Mouse (Mus musculus): ENCODE data around the gene H1f0.
"Not testable (repeated sequence)": the region's sequence is repeated elsewhere in the genome, so short reads cannot be mapped to it uniquely, and the experiment has no call there.

The H1f0 gene

GRCm38 (mm10) chr15:79031908-79032307 is 3.7 kb downstream of the H1f0 start:
- intact Hi-C loops (cut with DNase I), result not testable (repeated sequence)

- intact Hi-C loops (cut with DNase I), result loop anchor here (5.0 kb wide), 2 partner anchors 34 to 109 kb away; no protein-coding TSS in a partner anchor
These were observed 9.7 kb downstream of the H1f0 start for GRCm38 (mm10) chr15:79037913-79038328.

GRCm38 (mm10) chr15:79038331-79038730 is 10.1 kb downstream of the H1f0 start:
- intact Hi-C loops (cut with DNase I), result loop anchor here (5.0 kb wide), 2 partner anchors 34 to 109 kb away; no protein-coding TSS in a partner anchor

- intact Hi-C loops (cut with DNase I), result loop anchor here (5.0 kb wide), 2 partner anchors 33 to 108 kb away; no protein-coding TSS in a partner anchor
These were observed 10.6 kb downstream of the H1f0 start for GRCm38 (mm10) chr15:79038853-79039252.

DNA sequence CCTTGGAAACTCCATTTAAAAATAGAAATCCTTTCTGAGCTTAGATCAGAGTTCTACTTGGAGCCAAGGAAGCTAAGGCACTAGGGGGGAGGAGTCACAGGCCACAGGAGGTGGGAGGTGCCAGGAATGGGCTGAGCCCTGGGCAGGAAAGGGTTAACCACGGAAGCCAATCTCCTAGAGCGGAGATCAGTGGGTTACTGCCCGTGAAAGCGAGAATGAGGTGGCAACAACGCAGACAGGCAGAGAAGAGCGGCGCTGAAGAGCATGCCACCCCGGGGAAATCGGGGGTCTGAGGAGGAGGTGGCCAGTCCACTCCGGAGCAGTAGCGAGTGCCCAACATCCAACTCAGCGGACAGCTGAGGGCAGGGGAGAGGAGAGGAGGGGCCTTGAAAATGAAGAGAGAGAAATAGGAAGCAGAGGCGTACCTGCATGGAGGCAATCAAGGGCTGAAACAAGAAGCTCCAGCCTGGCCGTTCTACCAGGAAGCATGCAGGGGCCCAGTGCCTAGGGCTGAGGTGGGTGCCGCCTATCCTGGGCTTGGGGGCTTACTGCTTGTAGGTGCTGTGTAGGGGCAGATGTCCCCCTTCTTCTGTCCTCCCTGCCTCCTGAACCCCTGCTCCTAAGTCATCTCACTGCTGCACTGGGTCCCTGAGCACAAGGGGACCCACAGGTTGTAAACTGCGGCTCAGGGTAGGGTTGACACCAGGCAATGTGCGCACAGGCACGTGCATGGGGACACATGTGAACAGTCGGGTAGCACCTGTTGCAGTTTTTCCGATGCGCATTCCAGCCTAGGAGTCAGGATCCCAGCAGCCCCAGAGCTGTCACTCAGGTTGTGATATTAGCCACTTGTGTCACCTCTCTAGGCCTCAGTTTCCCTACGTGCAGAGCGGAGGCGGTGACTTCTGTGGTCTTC is 12.5 kb downstream of the H1f0 start:
- intact Hi-C loops (cut with DNase I), result no loop called here

- intact Hi-C loops (cut with DNase I), result no loop called here
These were observed 13.3 kb downstream of the H1f0 start, which contains the start of gene Galr3 for GRCm38 (mm10) chr15:79041585-79041984. Gene Galr3, plus strand, starts transcription at chr15:79041885.

- intact Hi-C loops (cut with DNase I), result no loop called here
These were observed 14.7 kb downstream of the H1f0 start for GRCm38 (mm10) chr15:79042721-79043491.

DNA sequence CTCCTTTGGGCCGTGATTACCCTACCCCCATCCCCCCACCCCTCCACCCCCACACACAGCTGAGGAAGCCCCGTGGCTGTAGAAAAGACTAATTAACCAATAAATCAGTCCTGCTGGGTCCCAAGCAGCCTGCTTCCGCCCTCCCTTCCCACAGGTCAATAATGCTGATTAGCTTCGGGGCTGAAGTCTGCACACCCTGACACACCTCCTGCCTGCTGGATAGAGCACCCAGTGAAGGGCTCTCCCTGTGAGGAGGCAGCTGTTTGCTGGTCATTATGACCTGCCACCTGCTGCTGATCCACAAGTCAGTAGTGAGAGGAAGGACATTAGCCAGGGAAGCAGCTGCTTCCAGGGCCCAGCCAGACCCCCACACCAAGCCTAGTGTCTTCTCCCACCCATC is 16.6 kb downstream of the H1f0 start:
- intact Hi-C loops (cut with DNase I), result no loop called here

DNA sequence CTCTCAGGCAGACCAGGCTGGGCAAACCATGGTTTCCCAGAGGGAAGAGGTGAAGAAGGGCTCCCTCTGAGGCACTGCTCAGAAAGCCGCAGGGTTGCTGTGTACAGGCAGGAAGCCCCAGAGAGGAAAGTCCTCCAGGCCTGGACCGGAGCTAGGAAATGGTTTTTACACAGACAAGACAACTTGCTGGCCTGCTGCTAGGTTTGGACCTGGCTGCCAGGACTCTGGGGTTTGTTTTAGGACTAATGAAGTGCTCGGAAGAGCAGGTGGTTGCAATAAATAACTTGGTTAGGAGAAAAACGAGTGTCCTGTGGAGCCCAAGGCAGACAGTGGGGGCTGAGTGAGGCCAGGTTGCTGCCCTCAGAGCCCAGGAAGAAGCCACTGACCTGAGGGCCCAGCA is 19.9 kb downstream of the H1f0 start:
- intact Hi-C loops (cut with DNase I), result no loop called here

DNA sequence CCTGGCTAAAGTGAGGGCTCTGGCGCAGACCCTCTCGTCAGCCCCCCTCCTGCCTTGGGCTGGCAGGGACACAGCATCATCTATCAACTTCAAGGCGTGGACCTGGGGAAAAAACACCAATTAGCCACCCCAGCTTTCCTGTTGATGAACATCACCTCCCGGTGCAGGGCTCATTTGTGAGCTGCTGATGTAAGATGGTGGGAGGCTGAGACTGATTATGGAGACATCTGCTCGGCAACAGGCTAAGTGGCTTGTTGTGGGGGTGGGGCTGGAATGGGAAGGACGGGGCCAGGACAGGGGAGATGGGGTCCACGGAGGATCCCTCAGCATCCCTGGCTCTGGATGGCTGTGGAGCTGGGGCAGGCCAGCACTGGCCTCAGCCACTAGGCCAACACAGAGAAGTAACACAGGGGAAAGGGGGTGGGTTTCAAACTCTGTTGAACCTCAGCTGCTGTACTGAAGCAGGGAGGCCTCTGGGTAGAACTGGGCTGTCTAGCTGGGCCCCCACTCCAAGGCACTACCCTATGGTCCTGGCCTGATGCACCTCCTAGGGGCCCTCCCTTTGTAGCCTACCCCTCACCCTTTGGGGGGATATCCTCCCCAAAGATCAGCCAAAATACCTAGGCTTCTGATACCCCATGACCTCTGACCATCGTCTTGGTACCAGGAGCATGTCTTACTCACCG is 22.1 kb downstream of the H1f0 start:
- intact Hi-C loops (cut with DNase I), result no loop called here

GRCm38 (mm10) chr15:79050964-79051363 is 22.7 kb downstream of the H1f0 start:
- intact Hi-C loops (cut with DNase I), result no loop called here

DNA sequence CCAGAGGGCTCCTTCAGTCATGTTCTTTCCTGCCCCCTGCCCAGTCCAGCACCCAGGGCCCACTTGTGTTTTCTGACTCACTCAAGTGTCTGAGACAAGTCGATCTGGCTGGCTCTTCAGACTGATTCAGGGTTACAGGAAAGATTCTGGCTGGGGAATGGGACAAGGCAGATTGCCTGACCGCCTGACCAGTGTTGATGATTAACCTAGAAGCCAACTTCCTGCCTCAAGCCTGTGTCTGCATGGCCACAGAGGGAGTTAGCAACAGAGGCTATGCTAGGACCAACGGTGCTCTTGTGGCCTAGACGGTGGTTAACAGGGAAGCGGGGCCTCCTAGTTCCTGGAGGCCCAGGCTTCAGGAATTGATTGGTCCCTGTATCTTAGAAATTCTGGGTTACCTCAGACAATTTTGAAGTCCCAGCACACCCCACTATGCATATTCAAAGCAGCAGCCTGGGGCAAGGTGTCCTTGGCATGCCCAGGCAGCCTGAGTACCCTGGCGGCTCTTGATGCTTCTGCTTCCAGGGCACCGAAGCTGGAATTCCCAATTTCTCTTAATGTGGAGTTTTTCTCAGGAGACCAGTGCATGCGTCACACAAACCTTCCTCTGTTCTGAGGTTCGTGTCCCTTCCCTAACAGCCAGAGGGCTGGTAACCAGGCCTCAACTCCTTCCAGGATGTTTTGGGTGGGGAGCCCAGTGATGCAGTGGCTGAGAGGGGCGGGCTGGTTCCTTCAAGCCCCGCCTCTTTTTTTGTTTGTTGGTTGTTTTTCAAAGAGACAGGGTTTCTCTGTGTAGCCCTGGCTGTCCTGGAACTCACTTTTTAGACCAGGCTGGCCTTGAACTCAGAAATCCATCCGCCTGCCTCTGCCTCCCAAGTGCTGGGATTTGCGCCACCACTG is 23.5 kb downstream of the H1f0 start:
- intact Hi-C loops (cut with DNase I), result no loop called here

DNA sequence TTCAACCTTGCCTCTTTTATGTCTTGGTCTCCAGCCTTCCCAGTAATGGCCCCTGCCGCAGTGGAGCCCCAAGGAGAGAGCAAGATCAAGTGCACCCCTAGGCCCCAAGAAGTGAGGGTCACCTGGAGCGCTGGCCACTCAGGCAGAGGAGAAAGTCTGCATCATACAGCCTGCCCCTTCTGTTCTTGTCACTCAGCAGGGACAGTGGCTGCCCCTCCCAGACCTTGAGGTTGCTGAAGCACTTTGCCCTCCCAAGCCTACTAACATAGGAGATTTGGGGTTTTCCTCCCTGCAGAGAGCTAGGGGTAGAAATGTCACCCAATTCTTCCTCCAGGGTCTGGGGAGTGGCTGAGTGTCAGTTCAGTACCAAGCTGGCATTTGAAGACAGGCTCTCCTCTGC is 24.1 kb downstream of the H1f0 start:
- intact Hi-C loops (cut with DNase I), result no loop called here

DNA sequence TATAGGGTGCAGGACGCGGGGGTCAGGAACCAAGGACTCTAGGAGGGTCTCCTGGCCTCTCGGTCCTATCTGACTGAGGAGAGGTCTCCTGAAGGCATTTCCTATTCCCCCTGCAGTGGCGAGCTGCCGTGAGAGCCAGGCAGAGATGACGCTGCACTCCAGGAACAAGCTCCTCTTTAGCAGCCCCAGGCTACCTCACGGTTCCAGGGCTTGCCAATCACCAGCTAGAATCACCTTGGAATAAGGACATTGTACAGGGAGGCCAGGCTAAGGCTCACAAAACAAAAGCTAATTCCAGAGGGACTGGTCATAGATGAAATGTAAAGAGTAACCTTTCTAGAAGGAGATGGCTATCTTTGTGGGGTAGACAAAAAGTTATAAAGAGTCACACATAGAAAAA is 28.4 kb downstream of the H1f0 start:
- intact Hi-C loops (cut with DNase I), result no loop called here

GRCm38 (mm10) chr15:79057850-79058249 is 29.6 kb downstream of the H1f0 start:
- intact Hi-C loops (cut with DNase I), result no loop called here

- intact Hi-C loops (cut with DNase I), result no loop called here
These were observed 32.8 kb downstream of the H1f0 start for GRCm38 (mm10) chr15:79060887-79061565.

- intact Hi-C loops (cut with DNase I), result no loop called here
These were observed 34.3 kb downstream of the H1f0 start, which contains the start of gene Ankrd54 for GRCm38 (mm10) chr15:79062376-79063159. Gene Ankrd54, minus strand, starts transcription at chr15:79062893.

GRCm38 (mm10) chr15:79063160-79063740 is 35.0 kb downstream of the H1f0 start:
- intact Hi-C loops (cut with DNase I), result no loop called here

Measured in adrenal gland (tissue).